Mouse (Mus musculus) hindbrain, embryonic 12.5 days (tissue): Measurements from ENCODE around the gene Atrn. TPM values are rescaled to one million over a fixed set of nuclear protein-coding genes. Genes with fewer than 3 reads are reported as not detected.

Source experiments
- ATAC-seq: fragments of 200-750 bp; cut with Nextera tagmentation; 2 replicates; pipeline ENCODE4 v1.8.0; 2017; ENCODE audit warnings: moderate TSS enrichment; ENCODE audit not compliant: low FRiP score
- H3K27ac ChIP-seq: fragments of 300-500 bp; sonication (generic); 2 replicates; pipeline ENCODE4 v1.5.1; 2016; ENCODE audit warnings: mild to moderate bottlenecking
- H3K27me3 ChIP-seq: fragments of 300-500 bp; sonication (generic); 2 replicates; pipeline ENCODE4 v1.6.1; 2016; ENCODE audit warnings: mild to moderate bottlenecking
- H3K36me3 ChIP-seq: fragments of 300-500 bp; sonication (generic); 2 replicates; pipeline ENCODE4 v1.6.1; 2016; ENCODE audit warnings: mild to moderate bottlenecking
- H3K4me1 ChIP-seq: fragments of 300-500 bp; sonication (generic); 2 replicates; pipeline ENCODE4 v1.6.1; 2016
- H3K4me2 ChIP-seq: fragments of 300-500 bp; sonication (generic); replicated peaks from 2 replicates; pipeline ENCODE4 v1.6.1; 2016; ENCODE audit warnings: mild to moderate bottlenecking
- H3K4me3 ChIP-seq: fragments of 300-500 bp; sonication (generic); 2 replicates; pipeline ENCODE4 v1.5.1; 2016; ENCODE audit warnings: mild to moderate bottlenecking
- H3K9ac ChIP-seq: fragments of 300-500 bp; sonication (generic); 2 replicates; pipeline ENCODE4 v1.6.1; 2016; ENCODE audit warnings: mild to moderate bottlenecking, moderate library complexity
- H3K9me3 ChIP-seq: fragments of 300-500 bp; sonication (generic); replicated peaks from 2 replicates; pipeline ENCODE4 v1.6.1; 2016; ENCODE audit warnings: mild to moderate bottlenecking
- WGBS: fragments of 180-500 bp; shearing (Covaris S2); methylation state at CpG from one replicate; pipeline ENCODE4 v1.1.7; 2016; 5-methylcytosine and 5-hydroxymethylcytosine counted together
- polyA plus RNA-seq: library from polyadenylated mRNA; unstranded; fragments of >200 nt; fragmentation: Nextera tagmentation; extraction: Ambion mirVana; gene quantifications from 2 replicates; pipeline ENCODE4 v1.2.1, GENCODE M21; 2016

Atrn gene
- polyA plus RNA-seq, result 14.1 and 16.4 TPM in 2 replicates

- H3K9ac ChIP-seq, result peak within 1 kb of the TSS; percentile 94
- peak within 1 kb of the TSS; percentile 90 for H3K4me2 ChIP-seq
- peak within 1 kb of the TSS; percentile 100 for H3K4me3 ChIP-seq
- H3K36me3 ChIP-seq, result no peaks in the 10 kb centered on the region
- WGBS, result 4% methylated on average over 49 of the region's 50 CpGs
- peak within 1 kb of the TSS; percentile 89 for H3K27ac ChIP-seq
- no peaks in the 10 kb centered on the region for H3K9me3 ChIP-seq
- ATAC-seq, result peak; percentile 99
- H3K4me1 ChIP-seq, result peaks cover 18% of the 10 kb centered on the region
- H3K27me3 ChIP-seq, result no peaks in the 10 kb centered on the region
Measured at GRCm38 (mm10) chr2:130905751-130906583, at the start of gene Atrn, which contains the start of gene 4930402H24Rik. Gene Atrn (plus strand): TSS chr2:130906495. Gene 4930402H24Rik (minus strand): TSS chr2:130906406.

- 86% methylated on average over 3 of the region's 3 CpGs for WGBS
- Histone ChIP-seq H3K4me3 (no peak overlapping the region), H3K4me1 (no peaks in the 10 kb centered on the region), H3K36me3 (no peaks in the 10 kb centered on the region), H3K27me3 (no peaks in the 10 kb centered on the region; the same call in 1 of the 2 replicates), H3K4me2 (no peak overlapping the region), H3K9me3 (no peaks in the 10 kb centered on the region), H3K27ac (no peak overlapping the region), H3K9ac (no peak overlapping the region)
- ATAC-seq, result no peak
Measured at GRCm38 (mm10) chr2:130862091-130862490, 44.2 kb upstream of the Atrn start.

- WGBS, result 92% methylated on average over 5 of the region's 5 CpGs
Measured at GRCm38 (mm10) chr2:130870916-130871315, 35.4 kb upstream of the Atrn start.

GRCm38 (mm10) chr2:130877376-130877775 lies 28.9 kb upstream of the Atrn start:
- H3K4me1 ChIP-seq, result no peaks in the 10 kb centered on the region
- 37% methylated on average over 3 of the region's 3 CpGs for WGBS
- H3K4me2 ChIP-seq, result no peak overlapping the region
- no peaks in the 10 kb centered on the region for H3K9me3 ChIP-seq
- no peak for ATAC-seq
- H3K9ac ChIP-seq, result no peak overlapping the region
- no peak overlapping the region for H3K27ac ChIP-seq
- H3K4me3 ChIP-seq, result no peak overlapping the region
- no peaks in the 10 kb centered on the region for H3K27me3 ChIP-seq
- no peaks in the 10 kb centered on the region for H3K36me3 ChIP-seq

More at GRCm38 (mm10) chr2:130870916-130871315, 35.4 kb upstream of the Atrn start:
- Histone ChIP-seq H3K4me2 (no peak overlapping the region), H3K4me3 (no peak overlapping the region), H3K27ac (no peak overlapping the region), H3K9ac (no peak overlapping the region), H3K9me3 (no peaks in the 10 kb centered on the region), H3K4me1 (no peaks in the 10 kb centered on the region), H3K36me3 (no peaks in the 10 kb centered on the region), H3K27me3 (no peaks in the 10 kb centered on the region)
- ATAC-seq, result no peak

GRCm38 (mm10) chr2:130886983-130887382 lies 19.3 kb upstream of the Atrn start:
- Histone ChIP-seq H3K27me3 (no peaks in the 10 kb centered on the region), H3K9ac (no peak overlapping the region), H3K27ac (no peak overlapping the region), H3K36me3 (0 out of 2 replicates have a peak, but pooled peaks cover 7% of the 10 kb centered on the region), H3K4me1 (no peaks in the 10 kb centered on the region), H3K4me3 (no peak overlapping the region), H3K9me3 (no peaks in the 10 kb centered on the region), H3K4me2 (no peak overlapping the region)
- ATAC-seq, result no peak

GRCm38 (mm10) chr2:130887456-130887855 lies 18.8 kb upstream of the Atrn start:
- 94% methylated on average over 1 of the region's 1 CpGs for WGBS
- Histone ChIP-seq H3K4me1 (no peaks in the 10 kb centered on the region), H3K36me3 (0 out of 2 replicates have a peak, but pooled peaks cover 7% of the 10 kb centered on the region), H3K9me3 (no peaks in the 10 kb centered on the region), H3K27me3 (no peaks in the 10 kb centered on the region), H3K4me2 (no peak overlapping the region), H3K4me3 (no peak overlapping the region), H3K9ac (no peak overlapping the region), H3K27ac (no peak overlapping the region)
- no peak for ATAC-seq

- 81% methylated on average over 2 of the region's 2 CpGs for WGBS
- ATAC-seq, result no peak
- H3K4me3 ChIP-seq, result no peak overlapping the region
- H3K36me3 ChIP-seq, result 0 out of 2 replicates have a peak, but pooled peaks cover under 1% of the 10 kb centered on the region
- no peaks in the 10 kb centered on the region for H3K4me1 ChIP-seq
- no peaks in the 10 kb centered on the region for H3K27me3 ChIP-seq
- no peaks in the 10 kb centered on the region for H3K9me3 ChIP-seq
- H3K27ac ChIP-seq, result no peak overlapping the region
- no peak overlapping the region for H3K9ac ChIP-seq
- H3K4me2 ChIP-seq, result no peak overlapping the region
Measured at GRCm38 (mm10) chr2:130896944-130897343, 9.4 kb upstream of the Atrn start.

- 74% methylated on average over 2 of the region's 2 CpGs for WGBS
- Histone ChIP-seq H3K27ac (no peak overlapping the region), H3K4me2 (no peak overlapping the region), H3K4me3 (no peak overlapping the region), H3K36me3 (no peaks in the 10 kb centered on the region), H3K9ac (no peak overlapping the region), H3K4me1 (no peaks in the 10 kb centered on the region), H3K9me3 (no peaks in the 10 kb centered on the region), H3K27me3 (no peaks in the 10 kb centered on the region)
- no peak for ATAC-seq
Measured at GRCm38 (mm10) chr2:130897856-130898255, 8.4 kb upstream of the Atrn start.

- Histone ChIP-seq H3K9me3 (no peaks in the 10 kb centered on the region), H3K4me1 (no peaks in the 10 kb centered on the region), H3K4me3 (no peak overlapping the region), H3K27ac (no peak overlapping the region), H3K4me2 (no peak overlapping the region), H3K27me3 (no peaks in the 10 kb centered on the region), H3K36me3 (no peaks in the 10 kb centered on the region), H3K9ac (no peak overlapping the region)
- no peak for ATAC-seq
- 94% methylated on average over 2 of the region's 2 CpGs for WGBS
Measured at GRCm38 (mm10) chr2:130898783-130899182, 7.5 kb upstream of the Atrn start.

- 1% methylated on average over 41 of the region's 58 CpGs for WGBS
- Histone ChIP-seq H3K4me2 (peak overlapping the region; percentile 90), H3K4me3 (peak overlapping the region; percentile 100), H3K4me1 (peaks cover 18% of the 10 kb centered on the region), H3K9ac (peak overlapping the region; percentile 94), H3K36me3 (no peaks in the 10 kb centered on the region), H3K9me3 (no peaks in the 10 kb centered on the region), H3K27me3 (no peaks in the 10 kb centered on the region), H3K27ac (peak overlapping the region; percentile 89)
- ATAC-seq, result peak; percentile 66
Measured at GRCm38 (mm10) chr2:130906584-130907315, 455 bp downstream of the Atrn start.

GRCm38 (mm10) chr2:130911691-130912090 lies 5.4 kb downstream of the Atrn start:
- no peak for ATAC-seq
- H3K4me2 ChIP-seq, result no peak overlapping the region
- H3K4me1 ChIP-seq, result peaks cover 20% of the 10 kb centered on the region
- no peak overlapping the region for H3K9ac ChIP-seq
- no peaks in the 10 kb centered on the region for H3K27me3 ChIP-seq
- H3K4me3 ChIP-seq, result no peak overlapping the region
- no peak overlapping the region for H3K27ac ChIP-seq
- WGBS, result 79% methylated on average over 1 of the region's 1 CpGs
- H3K9me3 ChIP-seq, result no peaks in the 10 kb centered on the region
- no peaks in the 10 kb centered on the region for H3K36me3 ChIP-seq

GRCm38 (mm10) chr2:130914873-130915272 lies 8.6 kb downstream of the Atrn start:
- no peaks in the 10 kb centered on the region for H3K36me3 ChIP-seq
- H3K4me2 ChIP-seq, result no peak overlapping the region
- 86% methylated on average over 1 of the region's 1 CpGs for WGBS
- H3K4me3 ChIP-seq, result no peak overlapping the region
- 0 out of 2 replicates have a peak, but pooled peaks cover 9% of the 10 kb centered on the region for H3K4me1 ChIP-seq
- H3K27me3 ChIP-seq, result no peaks in the 10 kb centered on the region
- H3K27ac ChIP-seq, result no peak overlapping the region
- H3K9ac ChIP-seq, result no peak overlapping the region
- no peaks in the 10 kb centered on the region for H3K9me3 ChIP-seq
- no peak for ATAC-seq
